Mouse (Mus musculus) MEL (cell line): ENCODE results near the gene Hfe2. TPM values are rescaled to one million over a fixed set of nuclear protein-coding genes. Genes with fewer than 3 reads are reported as not detected.

Experiments
- DNase-seq: peaks from one replicate; pipeline ENCODE4 v3.0.0; 2011; ENCODE audit warnings: low read depth, low spot score
- H3K27ac ChIP-seq: 2 replicates; pipeline ENCODE4 v1.5.1; 2012; ENCODE audit warnings: low read depth, mild to moderate bottlenecking, control low read depth, low read length, moderate library complexity; ENCODE audit not compliant: control insufficient read depth
- H3K27me3 ChIP-seq, 2 experiments: fragments of 150-350 bp in 1 of 2; sonication (generic) in 1 of 2; 2 replicates each; pipeline ENCODE4 v1.6.1; 2012; ENCODE audit warnings: low read length in 2 of 2, mild to moderate bottlenecking in 2 of 2, improper control_type of control experiment in 1 of 2, moderate library complexity in 1 of 2; ENCODE audit not compliant: insufficient read depth in 2 of 2, control insufficient read depth in 1 of 2
- H3K36me3 ChIP-seq, 2 experiments: 2 replicates each; pipeline ENCODE4 v1.6.1; 2012 to 2014; ENCODE audit warnings: low read length in 2 of 2, improper control_type of control experiment in 1 of 2, inconsistent platforms in 1 of 2, mild to moderate bottlenecking in 1 of 2; ENCODE audit not compliant: insufficient read depth in 2 of 2, control insufficient read depth in 1 of 2
- H3K4me1 ChIP-seq, 2 experiments: fragments of 150-350 bp in 1 of 2; sonication (generic) in 1 of 2; 2 replicates each; pipeline ENCODE4 v1.6.1; 2012; ENCODE audit warnings: low read length in 2 of 2, improper control_type of control experiment in 1 of 2, mild to moderate bottlenecking in 1 of 2; ENCODE audit not compliant: insufficient read depth in 2 of 2, control insufficient read depth in 1 of 2
- H3K4me3 ChIP-seq, 2 experiments: fragments of 150-350 bp in 1 of 2; sonication (generic) in 1 of 2; 2 replicates each; pipeline ENCODE4 v1.5.1; 2012; ENCODE audit warnings: low read depth in 2 of 2, low read length in 2 of 2, mild to moderate bottlenecking in 2 of 2, moderate library complexity in 2 of 2, control low read depth in 1 of 2, improper control_type of control experiment in 1 of 2; ENCODE audit not compliant: control insufficient read depth in 1 of 2, insufficient read depth in 1 of 2
- H3K79me2 ChIP-seq: 2 replicates; pipeline ENCODE4 v1.6.1; 2012; ENCODE audit warnings: mild to moderate bottlenecking, low read length, moderate library complexity; ENCODE audit not compliant: control insufficient read depth, poor library complexity, insufficient read depth
- H3K9ac ChIP-seq: 2 replicates; pipeline ENCODE4 v1.6.1; 2012; ENCODE audit warnings: low read depth, mild to moderate bottlenecking, control low read depth, low read length, moderate library complexity; ENCODE audit not compliant: control insufficient read depth, poor library complexity, severe bottlenecking
- H3K9me3 ChIP-seq: fragments of 150-350 bp; sonication (generic); replicated peaks from 2 replicates; pipeline ENCODE4 v1.6.1; 2012; ENCODE audit warnings: mild to moderate bottlenecking, low read length, improper control_type of control experiment, moderate library complexity; ENCODE audit not compliant: insufficient read depth
- BHLHE40 ChIP-seq: IDR thresholded peaks from 2 replicates; pipeline ENCODE4 v1.6.1; 2012; ENCODE audit warnings: low read depth, mild to moderate bottlenecking, inconsistent platforms, low read length, improper control_type of control experiment, borderline replicate concordance
- CHD1 ChIP-seq: IDR thresholded peaks from 2 replicates; pipeline ENCODE4 v1.6.1; 2012; ENCODE audit warnings: low read depth, mild to moderate bottlenecking, inconsistent platforms, low read length, improper control_type of control experiment
- CHD2 ChIP-seq: IDR thresholded peaks from 2 replicates; pipeline ENCODE4 v1.6.1; 2011; ENCODE audit warnings: low read length, improper control_type of control experiment
- CTCF ChIP-seq, 3 experiments: IDR thresholded peaks in 2 of 3; conservative IDR thresholded peaks in 1 of 3; 2 replicates each; pipeline ENCODE4 v1.5.1; 2011 to 2012; ENCODE audit warnings: low read length in 3 of 3, low read depth in 2 of 3, mild to moderate bottlenecking in 2 of 3, improper control_type of control experiment in 1 of 3, inconsistent platforms in 1 of 3, mixed read lengths in 1 of 3, moderate library complexity in 1 of 3; ENCODE audit not compliant: control insufficient read depth in 1 of 3, insufficient read depth in 1 of 3, poor library complexity in 1 of 3, severe bottlenecking in 1 of 3
- E2F4 ChIP-seq: IDR thresholded peaks from 2 replicates; pipeline ENCODE4 v1.6.1; 2011; ENCODE audit warnings: low read depth, low read length, improper control_type of control experiment, borderline replicate concordance
- EP300 ChIP-seq, 2 experiments: IDR thresholded peaks; 2 replicates each; pipeline ENCODE4 v1.6.1; 2011; ENCODE audit warnings: improper control_type of control experiment in 2 of 2, low read length in 2 of 2, low read depth in 1 of 2, mild to moderate bottlenecking in 1 of 2
- ETS1 ChIP-seq: IDR thresholded peaks from 2 replicates; pipeline ENCODE4 v1.6.1; 2012; ENCODE audit warnings: low read depth, mild to moderate bottlenecking, inconsistent platforms, low read length, improper control_type of control experiment, moderate library complexity
- GABPA ChIP-seq: IDR thresholded peaks from 2 replicates; pipeline ENCODE4 v1.6.1; 2012; ENCODE audit warnings: low read depth, mild to moderate bottlenecking, inconsistent platforms, low read length, improper control_type of control experiment, moderate library complexity
- GATA1 ChIP-seq: IDR thresholded peaks from 2 replicates; pipeline ENCODE4 v1.6.1; 2011; ENCODE audit warnings: low read depth, low read length, improper control_type of control experiment
- HCFC1 ChIP-seq: IDR thresholded peaks from 2 replicates; pipeline ENCODE4 v1.6.1; 2012; ENCODE audit warnings: low read depth, mild to moderate bottlenecking, inconsistent platforms, low read length, improper control_type of control experiment, moderate library complexity
- JUND ChIP-seq: IDR thresholded peaks from 2 replicates; pipeline ENCODE4 v1.6.1; 2011; ENCODE audit warnings: low read depth, mild to moderate bottlenecking, improper control_type of control experiment, low read length
- KAT2A ChIP-seq: conservative IDR thresholded peaks from 2 replicates; pipeline ENCODE4 v1.6.1; 2012; ENCODE audit warnings: low read depth, low read length, improper control_type of control experiment, inconsistent platforms
- MAFK ChIP-seq: IDR thresholded peaks from 2 replicates; pipeline ENCODE4 v1.6.1; 2011; ENCODE audit warnings: low read depth, mild to moderate bottlenecking, low read length, improper control_type of control experiment, borderline replicate concordance
- MAX ChIP-seq: IDR thresholded peaks from 2 replicates; pipeline ENCODE4 v1.6.1; 2011; ENCODE audit warnings: low read length, improper control_type of control experiment
- MAZ ChIP-seq: IDR thresholded peaks from 2 replicates; pipeline ENCODE4 v1.6.1; 2012; ENCODE audit warnings: low read depth, mild to moderate bottlenecking, inconsistent platforms, low read length, improper control_type of control experiment
- MEF2A ChIP-seq: IDR thresholded peaks from 2 replicates; pipeline ENCODE4 v1.6.1; 2014; ENCODE audit warnings: low read depth, mild to moderate bottlenecking, inconsistent platforms, low read length, improper control_type of control experiment; ENCODE audit not compliant: poor library complexity, insufficient replicate concordance, severe bottlenecking; ENCODE audit errors: extremely low read depth
- MXI1 ChIP-seq: IDR thresholded peaks from 2 replicates; pipeline ENCODE4 v1.6.1; 2011; ENCODE audit warnings: mild to moderate bottlenecking, low read depth, low read length, improper control_type of control experiment
- MYB ChIP-seq: IDR thresholded peaks from 2 replicates; pipeline ENCODE4 v1.6.1; 2011; ENCODE audit warnings: mild to moderate bottlenecking, low read depth, low read length, improper control_type of control experiment
- MYC ChIP-seq: IDR thresholded peaks from 2 replicates; pipeline ENCODE4 v1.6.1; 2011; ENCODE audit warnings: low read depth, mild to moderate bottlenecking, low read length, improper control_type of control experiment, moderate library complexity
- NELFE ChIP-seq: IDR thresholded peaks from 2 replicates; pipeline ENCODE4 v1.6.1; 2011; ENCODE audit warnings: low read depth, low read length, improper control_type of control experiment
- NRF1 ChIP-seq: IDR thresholded peaks from 2 replicates; pipeline ENCODE4 v1.6.1; 2014; ENCODE audit warnings: low read depth, mild to moderate bottlenecking, inconsistent platforms, low read length, improper control_type of control experiment, moderate library complexity; ENCODE audit not compliant: poor library complexity, insufficient read depth, severe bottlenecking
- POLR2A ChIP-seq, 2 experiments: IDR thresholded peaks; 2 replicates each; pipeline ENCODE4 v1.6.1; 2011 to 2012; ENCODE audit warnings: low read length in 2 of 2, mild to moderate bottlenecking in 2 of 2, control low read depth in 1 of 2, improper control_type of control experiment in 1 of 2, low read depth in 1 of 2, moderate library complexity in 1 of 2; ENCODE audit not compliant: control insufficient read depth in 1 of 2, insufficient read depth in 1 of 2, poor library complexity in 1 of 2
- POLR2AphosphoS2 ChIP-seq: IDR thresholded peaks from 2 replicates; pipeline ENCODE4 v1.6.1; 2011; ENCODE audit warnings: low read length, improper control_type of control experiment
- POLR2AphosphoS5 ChIP-seq: IDR thresholded peaks from 2 replicates; pipeline ENCODE4 v1.6.1; 2012; ENCODE audit warnings: low read depth, borderline replicate concordance, mild to moderate bottlenecking, inconsistent platforms, low read length, moderate library complexity, mixed read lengths
- RAD21 ChIP-seq: IDR thresholded peaks from 2 replicates; pipeline ENCODE4 v1.6.1; 2011; ENCODE audit warnings: mild to moderate bottlenecking, low read depth, low read length, improper control_type of control experiment
- RCOR1 ChIP-seq: IDR thresholded peaks from 2 replicates; pipeline ENCODE4 v1.6.1; 2012; ENCODE audit warnings: low read depth, mild to moderate bottlenecking, inconsistent platforms, low read length, improper control_type of control experiment
- SIN3A ChIP-seq: IDR thresholded peaks from 2 replicates; pipeline ENCODE4 v1.6.1; 2012; ENCODE audit warnings: low read length, improper control_type of control experiment, inconsistent platforms
- SMC3 ChIP-seq: IDR thresholded peaks from 2 replicates; pipeline ENCODE4 v1.6.1; 2011; ENCODE audit warnings: low read depth, low read length, improper control_type of control experiment
- TAL1 ChIP-seq: IDR thresholded peaks from 2 replicates; pipeline ENCODE4 v1.6.1; 2012; ENCODE audit warnings: mild to moderate bottlenecking, inconsistent platforms, low read length, moderate library complexity, mixed read lengths
- TBP ChIP-seq: IDR thresholded peaks from 2 replicates; pipeline ENCODE4 v1.8.0; 2011; ENCODE audit warnings: low read depth, low read length, improper control_type of control experiment
- TCF12 ChIP-seq: IDR thresholded peaks from 2 replicates; pipeline ENCODE4 v1.6.1; 2014; ENCODE audit warnings: low read depth, mild to moderate bottlenecking, inconsistent platforms, low read length, improper control_type of control experiment, moderate library complexity
- UBTF ChIP-seq: IDR thresholded peaks from 2 replicates; pipeline ENCODE4 v1.6.1; 2012; ENCODE audit warnings: low read depth, mild to moderate bottlenecking, inconsistent platforms, low read length, improper control_type of control experiment, moderate library complexity, borderline replicate concordance; ENCODE audit not compliant: insufficient read depth
- USF1 ChIP-seq: IDR thresholded peaks from 2 replicates; pipeline ENCODE4 v1.6.1; 2014; ENCODE audit warnings: low read depth, mild to moderate bottlenecking, inconsistent platforms, low read length, improper control_type of control experiment, moderate library complexity
- USF2 ChIP-seq, 2 experiments: IDR thresholded peaks; 2 replicates each; pipeline ENCODE4 v1.6.1; 2011 to 2012; ENCODE audit warnings: improper control_type of control experiment in 2 of 2, low read length in 2 of 2, borderline replicate concordance in 1 of 2, inconsistent platforms in 1 of 2, low read depth in 1 of 2, mild to moderate bottlenecking in 1 of 2; ENCODE audit not compliant: insufficient read depth in 1 of 2
- ZC3H11A ChIP-seq: IDR thresholded peaks from 2 replicates; pipeline ENCODE4 v1.6.1; 2012; ENCODE audit warnings: low read depth, mild to moderate bottlenecking, inconsistent platforms, low read length, improper control_type of control experiment
- ZKSCAN1 ChIP-seq: IDR thresholded peaks from 2 replicates; pipeline ENCODE4 v1.6.1; 2012; ENCODE audit warnings: low read depth, mild to moderate bottlenecking, inconsistent platforms, low read length, improper control_type of control experiment, moderate library complexity
- ZMIZ1 ChIP-seq: IDR thresholded peaks from 2 replicates; pipeline ENCODE4 v1.6.1; 2012; ENCODE audit warnings: low read depth, mild to moderate bottlenecking, inconsistent platforms, low read length, improper control_type of control experiment, moderate library complexity
- ZNF384 ChIP-seq: IDR thresholded peaks from 2 replicates; pipeline ENCODE4 v1.6.1; 2012; ENCODE audit warnings: low read depth, mild to moderate bottlenecking, inconsistent platforms, low read length, improper control_type of control experiment
- polyA plus RNA-seq, 2 experiments: library from polyadenylated mRNA; stranded (reverse) in 1 of 2; unstranded in 1 of 2; fragments of >175 nt in 1 of 2; fragments of >200 nt in 1 of 2; gene quantifications; 2 replicates each; pipeline versions ENCODE4 v1.2.1 to v1.2.4; 2012; ENCODE audit warnings: low replicate concordance in 2 of 2, low read depth in 1 of 2; ENCODE audit not compliant: insufficient read length in 2 of 2, insufficient read depth in 1 of 2, missing spikeins in 1 of 2
- total RNA-seq: library from RNA; depleted of rRNA; stranded (reverse); fragments of 300-350 nt; gene quantifications from 2 replicates; pipeline ENCODE4 v1.2.3, GENCODE M21; 2012

Hfe2 gene
- total and polyA plus RNA-seq, 3 experiments: not detected

- no peak overlapping the region for H3K27ac ChIP-seq
- no peaks in the 10 kb centered on the region for H3K79me2 ChIP-seq
- H3K36me3 ChIP-seq: peaks cover 0 to 6% of the 10 kb centered on the region in 2 experiments; a peak in 2 of 4 replicates
- no peak overlapping the region for H3K9ac ChIP-seq
- no peaks in the 10 kb centered on the region for H3K9me3 ChIP-seq
- H3K27me3 ChIP-seq: peaks cover 0 to 3% of the 10 kb centered on the region in 2 experiments; a peak in 1 of 4 replicates
- peaks cover 4 to 9% of the 10 kb centered on the region in 2 experiments; a peak in 2 of 4 replicates for H3K4me1 ChIP-seq
- DNase-seq: peak; percentile 81
- H3K4me3 ChIP-seq: no peak overlapping the region
- TF ChIP-seq POLR2A (IDR thresholded peaks at IDR 0.05; ENCODE audit: control insufficient read depth in 1 of 2, insufficient read depth in 1 of 2, low read depth in 1 of 2, low read length in 2 of 2, poor library complexity in 1 of 2) (no peak), CHD2 (no peak), E2F4 (no peak), POLR2AphosphoS5 (no peak), EP300 (IDR thresholded peaks at IDR 0.05; ENCODE audit: low read depth in 1 of 2, low read length in 2 of 2) (no peak), TAL1 (no peak), MYB (no peak), HCFC1 (no peak), ZMIZ1 (no peak), ZC3H11A (peak; percentile 23; the same call in 1 of the 2 replicates), NELFE (no peak), MYC (no peak), SMC3 (peak; percentile 80), ETS1 (no peak), NRF1 (no peak), USF2 (IDR thresholded peaks at IDR 0.05; ENCODE audit: borderline replicate concordance in 1 of 2, insufficient read depth in 1 of 2, low read depth in 1 of 2, low read length in 2 of 2) (no peak), GABPA (no peak), CTCF (IDR thresholded peaks at IDR 0.05 in 2 of 3, conservative IDR thresholded peaks at IDR 0.05 in 1 of 3; ENCODE audit: control insufficient read depth in 1 of 3, insufficient read depth in 1 of 3, low read depth in 2 of 3, low read length in 3 of 3, poor library complexity in 1 of 3, severe bottlenecking in 1 of 3) (peak; percentile 64 to 77 (median 73)), RAD21 (peak; percentile 54), MAZ (no peak), KAT2A (no peak), POLR2AphosphoS2 (no peak), TBP (no peak), MAX (no peak), ZNF384 (peak; percentile 83), MEF2A (no peak), UBTF (no peak), USF1 (no peak), GATA1 (0 out of 2 replicates have a peak, but pooled peaks have one; percentile 5), RCOR1 (no peak), SIN3A (0 out of 2 replicates have a peak, but pooled peaks have one; percentile 24), CHD1 (no peak), MAFK (no peak), TCF12 (no peak), BHLHE40 (no peak), ZKSCAN1 (no peak), MXI1 (no peak), JUND (no peak)
These were observed 2.8 kb upstream of the Hfe2 start for GRCm38 (mm10) chr3:96522149-96522548.
